Mouse (Mus musculus) limb, embryonic 15.5 days (tissue): ENCODE results near the gene Chd6. TPM values are rescaled to one million over a fixed set of nuclear protein-coding genes. Genes with fewer than 3 reads are reported as not detected.
"Not testable (repeated sequence)": the region's sequence is repeated elsewhere in the genome, so short reads cannot be mapped to it uniquely, and the experiment has no call there.

Experiments used
- ATAC-seq: fragments of 200-750 bp; cut with Nextera tagmentation; 2 replicates; pipeline ENCODE4 v1.8.0; 2017; ENCODE audit warnings: low read depth, moderate TSS enrichment; ENCODE audit not compliant: insufficient number of reproducible peaks, low FRiP score, low TSS enrichment
- H3K27ac ChIP-seq: fragments of 300-500 bp; sonication (generic); 2 replicates; pipeline ENCODE4 v1.5.1; 2015; ENCODE audit warnings: moderate library complexity, mild to moderate bottlenecking, inconsistent platforms
- H3K27me3 ChIP-seq: fragments of 300-500 bp; sonication (generic); 2 replicates; pipeline ENCODE4 v1.6.1; 2015; ENCODE audit warnings: inconsistent platforms
- H3K36me3 ChIP-seq: fragments of 300-500 bp; sonication (generic); 2 replicates; pipeline ENCODE4 v1.6.1; 2015; ENCODE audit warnings: inconsistent platforms
- H3K4me1 ChIP-seq: fragments of 300-500 bp; sonication (generic); 2 replicates; pipeline ENCODE4 v1.6.1; 2015; ENCODE audit warnings: inconsistent platforms
- H3K4me2 ChIP-seq: fragments of 300-500 bp; sonication (generic); 2 replicates; pipeline ENCODE4 v1.6.1; 2015; ENCODE audit warnings: mild to moderate bottlenecking, inconsistent platforms
- H3K4me3 ChIP-seq: fragments of 300-500 bp; sonication (generic); 2 replicates; pipeline ENCODE4 v1.5.1; 2015; ENCODE audit warnings: mild to moderate bottlenecking, inconsistent platforms
- H3K9ac ChIP-seq: fragments of 300-500 bp; sonication (generic); 2 replicates; pipeline ENCODE4 v1.6.1; 2015; ENCODE audit warnings: inconsistent platforms
- H3K9me3 ChIP-seq: fragments of 300-500 bp; sonication (generic); 2 replicates; pipeline ENCODE4 v1.6.1; 2016; ENCODE audit warnings: inconsistent platforms
- WGBS: fragments of 180-500 bp; shearing (Covaris S2); methylation state at CpG from one replicate; pipeline ENCODE4 v1.1.7; 2015; 5-methylcytosine and 5-hydroxymethylcytosine counted together
- polyA plus RNA-seq: library from polyadenylated mRNA; unstranded; fragments of >200 nt; fragmentation: Nextera tagmentation; extraction: Ambion mirVana; gene quantifications from 2 replicates; pipeline ENCODE4 v1.2.1, GENCODE M21; 2015

Chd6 gene
- polyA plus RNA-seq, 1 experiment from 2014 or later = 28.2 TPM

DNA sequence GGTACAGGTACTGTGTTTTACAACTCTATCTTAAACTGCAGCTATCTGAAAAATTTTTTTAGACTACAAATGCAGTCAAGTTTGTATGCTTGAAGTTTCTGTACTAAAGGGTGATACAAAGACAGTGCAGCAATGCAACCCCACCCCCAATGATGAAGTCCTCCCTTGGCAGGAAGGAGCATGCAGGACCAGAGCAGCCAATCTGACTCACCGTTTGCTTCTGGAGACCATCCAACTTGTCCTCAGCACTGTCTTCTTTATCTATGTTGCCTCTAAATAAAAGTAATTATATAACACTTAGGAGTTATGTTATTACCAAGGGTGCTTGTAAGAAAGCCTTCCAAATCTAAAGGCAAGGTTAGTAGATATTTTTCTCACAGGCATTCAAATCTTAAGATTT, 131.6 kb downstream of the Chd6 start:
- Histone ChIP-seq H3K9ac (no peak overlapping the region), H3K4me2 (no peak overlapping the region), H3K27me3 (no peaks in the 10 kb centered on the region), H3K4me1 (no peaks in the 10 kb centered on the region), H3K4me3 (no peak overlapping the region), H3K27ac (no peak overlapping the region), H3K9me3 (no peaks in the 10 kb centered on the region), H3K36me3 (peaks cover 77% of the 10 kb centered on the region)
- WGBS = 69% methylated on average over 1 of the region's 1 CpGs
- ATAC-seq = no peak

DNA sequence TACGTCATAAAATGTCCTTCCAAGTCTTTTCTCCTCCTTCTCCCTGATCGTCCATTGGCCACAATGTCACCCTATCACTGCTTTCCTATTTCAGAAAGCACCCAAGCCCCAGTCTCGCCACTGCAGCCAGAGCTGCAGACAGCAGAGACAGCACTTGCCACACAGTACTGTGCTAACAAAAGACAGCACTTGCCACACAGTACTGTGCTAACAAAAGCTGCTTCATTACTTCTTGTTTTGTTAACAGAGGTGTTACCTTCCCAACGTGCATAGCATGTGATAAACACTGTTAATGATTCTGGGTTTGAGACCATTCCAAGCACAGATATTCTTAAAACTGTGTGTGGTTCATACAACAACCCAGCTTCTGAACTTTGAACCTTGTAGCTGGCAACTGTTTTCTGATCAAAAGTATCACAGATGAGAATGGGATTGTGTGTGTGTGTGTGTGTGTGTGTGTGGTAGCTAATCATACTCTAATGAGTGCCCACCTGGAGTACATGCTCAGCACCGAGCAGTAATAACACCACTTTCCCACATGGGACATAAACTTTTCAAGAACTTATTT, 135.1 kb downstream of the Chd6 start:
- H3K27me3 ChIP-seq = no peaks in the 10 kb centered on the region
- no peak overlapping the region for H3K4me2 ChIP-seq
- no peak overlapping the region for H3K27ac ChIP-seq
- peaks cover 67% of the 10 kb centered on the region for H3K36me3 ChIP-seq
- H3K4me1 ChIP-seq = no peaks in the 10 kb centered on the region
- no peak for ATAC-seq
- no peaks in the 10 kb centered on the region for H3K9me3 ChIP-seq
- H3K4me3 ChIP-seq = no peak overlapping the region
- H3K9ac ChIP-seq = no peak overlapping the region
- 69% methylated on average over 5 of the region's 5 CpGs for WGBS

DNA sequence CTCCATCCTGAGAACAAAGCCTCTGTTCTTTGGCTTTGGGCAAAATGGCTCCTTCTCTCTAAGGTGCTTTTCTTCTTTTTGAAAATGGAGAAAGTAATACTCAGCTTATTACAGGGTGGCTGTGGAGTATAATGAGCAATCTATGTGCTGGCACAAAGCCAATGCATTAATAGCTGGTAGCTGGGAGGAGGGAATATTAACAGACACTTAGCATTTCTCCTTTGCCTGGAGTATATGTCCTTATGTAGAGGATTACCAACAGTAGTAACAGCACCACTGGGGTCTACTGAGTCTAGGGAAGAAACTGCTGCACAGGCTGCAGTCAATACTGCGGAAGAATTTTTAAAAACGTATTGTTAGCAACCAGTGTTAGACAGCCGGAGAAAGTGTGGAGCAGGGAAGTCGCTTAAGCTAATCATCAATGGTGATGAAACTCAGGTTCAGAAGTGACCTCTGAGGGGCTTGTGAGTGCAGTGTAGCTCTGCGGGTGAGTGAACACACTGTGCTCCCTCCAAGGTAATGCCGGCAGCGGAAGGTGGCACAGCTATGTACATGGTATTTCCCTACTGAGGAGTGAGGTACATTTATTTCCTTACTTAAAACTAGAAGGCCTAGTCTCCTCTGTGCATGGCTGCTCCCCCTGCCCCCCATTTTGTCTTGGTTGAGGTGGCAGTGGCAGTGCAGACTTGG, 136.6 kb downstream of the Chd6 start:
- WGBS = 89% methylated on average over 7 of the region's 7 CpGs
- H3K27ac ChIP-seq = no peak overlapping the region
- no peak overlapping the region for H3K4me3 ChIP-seq
- no peak for ATAC-seq
- H3K4me2 ChIP-seq = no peak overlapping the region
- no peaks in the 10 kb centered on the region for H3K4me1 ChIP-seq
- H3K9ac ChIP-seq = no peak overlapping the region
- H3K36me3 ChIP-seq = peaks cover 68% of the 10 kb centered on the region
- H3K27me3 ChIP-seq = no peaks in the 10 kb centered on the region
- H3K9me3 ChIP-seq = no peaks in the 10 kb centered on the region

DNA sequence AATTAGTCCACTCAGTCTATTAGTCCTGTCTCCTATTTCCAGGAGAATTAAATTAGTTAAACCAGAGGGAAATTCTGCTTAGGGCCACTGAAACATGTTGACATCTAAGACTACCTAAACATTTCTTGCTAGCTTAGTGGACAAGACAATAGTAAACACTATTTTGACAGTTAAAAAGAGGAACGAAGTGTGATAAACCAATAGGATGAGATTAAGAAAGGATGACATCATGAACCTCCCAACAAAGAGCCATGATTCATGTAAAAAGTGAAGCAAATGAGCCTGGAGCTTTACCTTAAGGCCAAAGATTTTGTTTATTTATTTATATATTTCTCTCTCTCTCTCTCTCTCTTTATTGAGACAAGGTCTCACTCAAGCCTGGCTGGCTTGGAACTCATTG, 146.7 kb downstream of the Chd6 start:
- 92% methylated on average over 1 of the region's 1 CpGs for WGBS
- H3K36me3 ChIP-seq = peaks cover 77% of the 10 kb centered on the region
- no peak overlapping the region for H3K4me3 ChIP-seq
- H3K4me1 ChIP-seq = no peaks in the 10 kb centered on the region
- ATAC-seq = no peak
- H3K27me3 ChIP-seq = no peaks in the 10 kb centered on the region
- no peak overlapping the region for H3K4me2 ChIP-seq
- no peak overlapping the region for H3K9ac ChIP-seq
- no peaks in the 10 kb centered on the region for H3K9me3 ChIP-seq
- H3K27ac ChIP-seq = no peak overlapping the region

DNA sequence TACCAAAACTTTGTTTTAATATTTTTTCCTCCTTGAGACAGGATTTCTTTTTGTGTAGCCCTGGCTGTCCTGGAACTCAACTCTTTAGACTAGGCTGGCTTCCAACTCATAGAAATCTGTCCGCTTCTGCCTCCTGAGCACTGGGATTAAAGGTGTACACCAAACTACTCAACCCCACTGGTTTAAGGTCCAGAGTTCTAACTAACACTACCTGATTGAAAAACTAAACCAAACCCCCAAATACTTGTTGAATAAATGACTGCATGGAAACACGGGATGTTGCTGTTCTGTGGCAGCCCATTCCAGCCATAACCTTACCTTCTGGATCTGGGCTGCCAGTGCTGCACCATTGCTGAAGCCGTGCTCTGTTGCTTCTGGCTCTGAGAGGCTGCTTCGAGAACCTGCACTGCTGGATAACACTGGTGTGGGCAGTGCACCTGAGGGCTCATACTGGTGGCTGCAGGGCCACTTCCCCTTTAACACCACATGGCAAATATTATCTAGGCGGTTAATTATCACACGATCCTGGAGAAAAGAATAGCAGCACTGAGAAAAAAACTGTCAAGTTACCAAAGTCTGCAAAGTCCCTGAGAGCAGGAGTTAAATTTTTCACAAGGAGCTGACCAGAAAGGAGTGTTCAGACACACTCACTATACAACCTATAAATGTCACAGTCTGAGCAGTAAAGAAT, 147.8 kb downstream of the Chd6 start:
- Histone ChIP-seq H3K4me1 (no peaks in the 10 kb centered on the region), H3K27ac (no peak overlapping the region), H3K4me3 (no peak overlapping the region), H3K9me3 (no peaks in the 10 kb centered on the region), H3K27me3 (no peaks in the 10 kb centered on the region), H3K4me2 (no peak overlapping the region), H3K36me3 (peaks cover 77% of the 10 kb centered on the region), H3K9ac (no peak overlapping the region)
- no peak for ATAC-seq
- WGBS = 91% methylated on average over 6 of the region's 6 CpGs

DNA sequence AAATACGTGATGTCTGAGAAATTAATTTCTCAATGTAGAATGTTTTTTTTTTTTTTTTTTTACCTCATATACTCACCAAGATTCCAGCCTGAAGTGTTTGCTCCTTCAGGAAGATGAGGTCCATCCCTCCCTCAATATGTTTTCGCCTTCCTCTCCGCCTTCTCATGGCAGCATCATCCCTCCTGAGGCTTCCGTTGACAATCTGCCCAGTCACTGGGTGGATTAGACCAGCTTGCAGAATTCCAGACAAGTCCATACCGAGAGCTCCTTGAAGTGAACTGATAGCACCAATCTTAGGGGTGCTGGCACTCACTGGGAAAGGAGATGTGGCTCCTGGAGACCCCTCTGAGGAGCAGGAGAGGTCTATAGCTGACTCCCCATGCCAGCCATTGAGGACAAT, 149.0 kb downstream of the Chd6 start:
- H3K9ac ChIP-seq = no peak overlapping the region
- 87% methylated on average over 5 of the region's 5 CpGs for WGBS
- H3K36me3 ChIP-seq = peaks cover 76% of the 10 kb centered on the region
- no peak overlapping the region for H3K4me2 ChIP-seq
- no peak overlapping the region for H3K27ac ChIP-seq
- no peak for ATAC-seq
- peaks cover 7% of the 10 kb centered on the region; the same call in 1 of the 2 replicates for H3K4me1 ChIP-seq
- no peaks in the 10 kb centered on the region for H3K27me3 ChIP-seq
- H3K9me3 ChIP-seq = no peaks in the 10 kb centered on the region
- no peak overlapping the region for H3K4me3 ChIP-seq

DNA sequence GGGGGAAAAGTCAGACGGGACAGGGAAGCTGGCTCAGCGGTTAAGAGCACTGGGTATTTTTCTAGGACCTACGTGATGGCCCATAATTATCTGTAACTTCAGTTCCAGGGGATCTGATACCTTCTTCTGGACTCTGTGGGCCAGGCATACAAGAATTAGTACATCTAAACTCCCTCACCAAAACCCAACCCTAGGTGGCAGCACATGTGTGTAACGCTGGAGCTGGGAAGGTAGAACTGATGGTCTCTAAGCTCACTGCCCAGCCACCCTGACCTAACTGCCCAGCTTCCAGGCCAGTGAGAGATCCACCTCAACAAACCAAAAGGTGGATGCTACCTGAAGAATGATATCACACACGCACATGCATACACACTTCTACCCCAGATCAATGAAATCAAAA, 150.1 kb downstream of the Chd6 start:
- no peak overlapping the region for H3K9ac ChIP-seq
- no peak overlapping the region for H3K4me2 ChIP-seq
- 93% methylated on average over 5 of the region's 5 CpGs for WGBS
- H3K27ac ChIP-seq = no peak overlapping the region
- H3K9me3 ChIP-seq = no peaks in the 10 kb centered on the region
- H3K4me3 ChIP-seq = no peak overlapping the region
- H3K4me1 ChIP-seq = peaks cover 18% of the 10 kb centered on the region; the same call in 1 of the 2 replicates
- ATAC-seq = no peak
- H3K27me3 ChIP-seq = no peaks in the 10 kb centered on the region
- H3K36me3 ChIP-seq = peaks cover 74% of the 10 kb centered on the region

DNA sequence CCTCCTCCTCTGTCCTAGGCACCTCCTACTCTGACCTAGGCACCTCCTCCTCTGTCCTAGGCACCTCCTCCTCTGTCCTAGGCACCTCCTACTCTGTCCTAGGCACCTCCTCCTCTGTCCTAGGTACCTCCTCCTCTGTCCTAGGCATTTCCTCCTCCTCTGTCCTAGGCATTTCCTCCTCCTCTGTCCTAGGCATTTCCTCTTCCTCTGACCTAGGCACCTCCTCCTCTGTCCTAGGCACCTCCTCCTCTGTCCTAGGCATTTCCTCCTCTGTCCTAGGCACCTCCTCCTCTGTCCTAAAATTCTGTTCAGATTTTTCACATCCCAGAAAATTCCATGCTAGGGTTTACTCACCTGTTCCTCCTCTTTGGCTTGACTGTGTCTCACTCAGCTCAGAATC, 151.1 kb downstream of the Chd6 start:
- not testable (repeated sequence) for H3K9ac ChIP-seq
- peaks cover 75% of the 10 kb centered on the region for H3K36me3 ChIP-seq

DNA sequence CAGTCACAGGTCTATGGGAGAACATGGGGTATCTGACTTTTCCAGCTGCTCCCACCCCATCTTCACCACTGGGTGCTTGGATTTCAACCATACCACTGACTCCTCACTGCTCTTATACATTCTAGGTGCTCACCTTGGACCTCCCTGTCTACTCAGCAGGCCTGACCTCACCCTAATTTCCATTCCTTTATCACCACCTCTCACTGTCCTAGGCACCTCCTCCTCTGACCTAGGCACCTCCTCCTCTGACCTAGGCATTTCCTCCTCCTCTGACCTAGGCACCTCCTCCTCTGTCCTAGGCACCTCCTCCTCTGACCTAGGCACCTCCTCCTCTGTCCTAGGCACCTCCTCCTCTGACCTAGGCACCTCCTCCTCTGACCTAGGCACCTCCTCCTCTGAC, 151.6 kb downstream of the Chd6 start:
- H3K27ac ChIP-seq, ATAC-seq, H3K27me3 ChIP-seq, H3K9me3 ChIP-seq, H3K4me3 ChIP-seq, H3K9ac ChIP-seq, H3K4me2 ChIP-seq: not testable (repeated sequence)
- H3K4me1 ChIP-seq = peaks cover 26% of the 10 kb centered on the region
- H3K36me3 ChIP-seq = peaks cover 73% of the 10 kb centered on the region

More for the DNA sequence above, 151.1 kb downstream of the Chd6 start:
- H3K9me3 ChIP-seq, H3K4me2 ChIP-seq, ATAC-seq, H3K4me3 ChIP-seq, H3K27ac ChIP-seq, H3K27me3 ChIP-seq: not testable (repeated sequence)
- H3K4me1 ChIP-seq = peaks cover 26% of the 10 kb centered on the region

DNA sequence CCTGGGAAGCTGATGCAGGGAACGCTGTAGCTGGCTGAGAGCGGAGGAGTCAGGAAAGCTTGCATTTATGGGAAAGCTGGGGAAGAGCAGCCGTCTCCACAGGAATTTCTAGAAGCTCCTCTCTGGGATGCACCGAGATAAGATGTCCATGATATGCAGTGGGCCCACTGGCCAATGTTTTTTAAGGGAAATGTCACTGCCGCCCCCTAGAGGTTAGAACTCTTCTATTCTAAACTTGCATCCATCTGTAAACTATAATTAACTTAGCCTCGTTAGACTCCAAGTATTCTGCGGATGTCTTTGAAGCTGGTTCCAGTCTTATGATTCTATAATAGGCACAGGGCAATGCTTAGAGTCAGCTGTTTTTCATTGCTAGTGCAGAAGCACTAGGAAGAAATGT, 153.5 kb downstream of the Chd6 start:
- no peaks in the 10 kb centered on the region for H3K9me3 ChIP-seq
- H3K9ac ChIP-seq = no peak overlapping the region
- no peak overlapping the region for H3K4me3 ChIP-seq
- peaks cover 74% of the 10 kb centered on the region for H3K36me3 ChIP-seq
- H3K27ac ChIP-seq = peak overlapping the region; percentile 61; the same call in 1 of the 2 replicates
- H3K27me3 ChIP-seq = no peaks in the 10 kb centered on the region
- ATAC-seq = 0 out of 2 replicates have a peak, but pooled peaks have one; percentile 15
- WGBS = 48% methylated on average over 7 of the region's 7 CpGs
- no peak overlapping the region for H3K4me2 ChIP-seq
- peaks cover 26% of the 10 kb centered on the region for H3K4me1 ChIP-seq

DNA sequence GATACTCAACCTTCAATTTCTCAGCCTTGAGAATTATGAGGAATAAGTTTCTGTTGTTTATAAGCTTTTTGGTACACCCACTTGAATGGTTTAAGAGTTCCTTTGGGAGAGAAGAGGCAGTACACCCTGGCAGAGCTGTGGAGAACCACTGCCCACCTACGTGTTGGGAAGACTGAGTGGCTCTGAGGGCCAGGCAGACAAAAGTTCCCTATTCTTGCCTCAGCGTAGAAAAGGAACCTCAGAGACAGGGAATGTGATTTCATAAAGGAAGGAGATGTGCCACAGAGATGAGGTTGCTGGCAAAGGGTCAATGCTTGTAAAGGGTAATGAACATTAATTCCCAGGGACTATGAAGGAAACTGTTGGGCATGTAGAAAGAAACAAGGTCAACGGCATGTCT, 154.3 kb downstream of the Chd6 start:
- no peak for ATAC-seq
- 78% methylated on average over 3 of the region's 3 CpGs for WGBS
- Histone ChIP-seq H3K9me3 (no peaks in the 10 kb centered on the region), H3K9ac (no peak overlapping the region), H3K27me3 (no peaks in the 10 kb centered on the region), H3K36me3 (peaks cover 75% of the 10 kb centered on the region), H3K27ac (no peak overlapping the region), H3K4me2 (no peak overlapping the region), H3K4me3 (no peak overlapping the region), H3K4me1 (peaks cover 26% of the 10 kb centered on the region)

DNA sequence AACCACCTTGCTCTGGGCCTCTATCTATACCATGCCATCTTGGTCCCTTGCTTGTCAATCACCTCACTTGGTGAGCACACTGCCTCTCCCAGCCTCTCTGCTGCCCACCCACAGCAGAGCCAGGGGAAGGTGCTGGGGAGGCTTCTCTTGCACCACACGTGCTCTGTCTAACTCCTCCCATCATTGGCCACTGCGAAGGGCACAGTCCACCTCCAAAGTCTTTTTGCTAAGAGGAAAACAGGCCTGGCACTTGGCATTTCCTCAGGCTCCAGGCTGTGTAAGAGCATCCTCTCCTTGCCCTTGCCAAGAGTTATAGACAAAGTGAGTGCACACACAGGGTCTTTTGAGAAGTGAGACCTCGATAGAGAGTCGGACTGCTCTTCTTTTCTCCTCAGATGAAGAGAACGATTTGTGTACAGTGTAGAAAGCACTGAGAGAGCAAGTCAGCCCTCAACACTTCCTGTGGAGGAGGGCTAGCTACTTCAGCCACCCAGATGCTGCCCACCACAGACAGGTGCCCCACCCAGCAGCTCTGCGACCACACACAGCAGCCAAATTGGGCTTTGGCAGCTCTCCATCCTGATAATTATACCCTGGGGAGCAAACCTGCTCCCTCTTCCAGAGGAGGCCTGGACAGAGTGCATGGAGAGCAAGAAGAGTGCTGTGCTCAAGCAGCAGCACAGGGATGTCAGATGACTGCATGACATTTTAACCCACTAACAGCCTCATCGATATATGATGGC, 155.6 kb downstream of the Chd6 start:
- Histone ChIP-seq H3K4me2 (no peak overlapping the region), H3K36me3 (peaks cover 81% of the 10 kb centered on the region), H3K4me3 (no peak overlapping the region), H3K9ac (no peak overlapping the region), H3K9me3 (no peaks in the 10 kb centered on the region), H3K4me1 (peaks cover 26% of the 10 kb centered on the region), H3K27ac (peak overlapping the region; percentile 28; the same call in 1 of the 2 replicates), H3K27me3 (no peaks in the 10 kb centered on the region)
- ATAC-seq = no peak
- WGBS = 63% methylated on average over 7 of the region's 7 CpGs
